Mouse (Mus musculus): ENCODE measurements at regions not wholly inside any gene's neighbourhood (a gene's known extent, or its start where the extent isn't known, plus 50 kb on each side); places are given as distances from the start of the nearest gene placed in this dataset.

- H3K4me3 ChIP-seq (ENCODE audit: low read depth, low read length) = no peak overlapping the region
- H3K4me1 ChIP-seq (ENCODE audit: control insufficient read depth, insufficient read depth, low read length) = no peaks in the 10 kb centered on the region
- H3K36me3 ChIP-seq (ENCODE audit: control insufficient read depth, insufficient read depth, low read length) = no peaks in the 10 kb centered on the region
- H3K4me2 ChIP-seq (ENCODE audit: low read depth) = no peak overlapping the region
- H3K27me3 ChIP-seq (ENCODE audit: control insufficient read depth, insufficient read depth, low read length) = no peaks in the 10 kb centered on the region
- H3K9ac ChIP-seq (ENCODE audit: low read length) = no peak overlapping the region
- no peaks in the 10 kb centered on the region for H3K9me3 ChIP-seq (ENCODE audit: control insufficient read depth, low read length)
- DNase-seq (ENCODE audit: low spot score) = no peak
- WGBS = 79% methylated on average over 6 of the region's 6 CpGs
- ATAC-seq (ENCODE audit: insufficient read depth, low FRiP score, low TSS enrichment) = no peak
- no peak overlapping the region for H3K27ac ChIP-seq (ENCODE audit: low read depth, low read length)
Measured at GRCm38 (mm10) chr11:18681593-18681992, 337.2 kb downstream of the Meis1 start.

- ATAC-seq (ENCODE audit: insufficient read depth, low FRiP score, low TSS enrichment) = no peak
- H3K27me3 ChIP-seq (ENCODE audit: control insufficient read depth, insufficient read depth, low read length) = no peaks in the 10 kb centered on the region
- WGBS = 95% methylated on average over 2 of the region's 2 CpGs
Measured at GRCm38 (mm10) chr11:18676876-18677275, 341.9 kb downstream of the Meis1 start.

DNA sequence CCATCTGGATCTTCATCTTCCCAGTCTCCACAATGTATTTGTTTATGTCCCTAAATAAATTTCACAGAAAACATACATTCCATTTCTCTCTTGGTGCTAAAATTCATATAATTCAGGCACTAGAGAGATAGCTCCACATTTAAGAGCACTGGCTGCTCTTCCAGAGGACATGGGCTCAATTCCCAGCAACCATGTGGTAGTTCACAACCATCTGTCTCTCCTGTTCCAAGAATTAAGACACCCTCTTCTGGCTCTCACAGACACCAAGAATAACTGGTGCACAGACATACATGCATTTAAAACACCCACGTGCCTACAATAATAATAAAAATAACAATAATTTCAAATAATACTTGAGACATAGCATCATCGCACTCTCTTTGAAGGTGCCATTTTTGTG, 347.8 kb downstream of the Meis1 start:
- no peaks in the 10 kb centered on the region for H3K27me3 ChIP-seq (ENCODE audit: control insufficient read depth, insufficient read depth, low read length)
- ATAC-seq (ENCODE audit: insufficient read depth, low FRiP score, low TSS enrichment) (no peak), DNase-seq (ENCODE audit: low spot score) (no peak)
- H3K9ac ChIP-seq (ENCODE audit: low read length) = no peak overlapping the region
- H3K9me3 ChIP-seq (ENCODE audit: control insufficient read depth, low read length) = no peaks in the 10 kb centered on the region
- no peak overlapping the region for H3K4me2 ChIP-seq (ENCODE audit: low read depth)
- WGBS = 88% methylated on average over 2 of the region's 2 CpGs
- no peaks in the 10 kb centered on the region for H3K36me3 ChIP-seq (ENCODE audit: control insufficient read depth, insufficient read depth, low read length)
- H3K4me3 ChIP-seq (ENCODE audit: low read depth, low read length) = no peak overlapping the region
- no peak overlapping the region for H3K27ac ChIP-seq (ENCODE audit: low read depth, low read length)
- no peaks in the 10 kb centered on the region for H3K4me1 ChIP-seq (ENCODE audit: control insufficient read depth, insufficient read depth, low read length)

More at GRCm38 (mm10) chr11:18676876-18677275, 341.9 kb downstream of the Meis1 start:
- DNase-seq (ENCODE audit: low spot score) = no peak
- H3K4me1 ChIP-seq (ENCODE audit: control insufficient read depth, insufficient read depth, low read length) = no peaks in the 10 kb centered on the region
- H3K4me3 ChIP-seq (ENCODE audit: low read depth, low read length) = no peak overlapping the region
- H3K27ac ChIP-seq (ENCODE audit: low read depth, low read length) = no peak overlapping the region
- no peaks in the 10 kb centered on the region for H3K9me3 ChIP-seq (ENCODE audit: control insufficient read depth, low read length)
- H3K9ac ChIP-seq (ENCODE audit: low read length) = no peak overlapping the region
- no peak overlapping the region for H3K4me2 ChIP-seq (ENCODE audit: low read depth)
- no peaks in the 10 kb centered on the region for H3K36me3 ChIP-seq (ENCODE audit: control insufficient read depth, insufficient read depth, low read length)

DNA sequence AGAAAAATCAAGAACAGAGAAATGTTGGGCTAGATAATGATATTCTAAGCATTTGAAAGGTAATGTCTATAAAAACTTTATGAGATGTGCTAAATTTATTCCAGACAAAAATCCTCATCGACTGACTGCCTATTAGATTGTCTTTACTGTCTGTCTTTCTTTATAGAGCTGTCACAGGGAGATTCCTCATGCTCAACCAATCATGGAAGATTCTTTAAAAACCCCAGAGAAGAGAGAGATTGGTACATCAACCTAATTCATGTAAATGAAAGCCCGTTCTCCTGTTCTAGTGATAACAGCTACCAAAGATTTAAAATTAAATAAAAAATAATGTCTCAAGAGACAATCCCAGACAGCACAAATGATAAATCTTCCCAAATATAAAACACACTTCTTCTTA, 349.5 kb downstream of the Meis1 start:
- Histone ChIP-seq H3K9ac (ENCODE audit: low read length) (no peak overlapping the region), H3K4me3 (ENCODE audit: low read depth, low read length) (no peak overlapping the region), H3K4me2 (ENCODE audit: low read depth) (no peak overlapping the region), H3K27me3 (ENCODE audit: control insufficient read depth, insufficient read depth, low read length) (no peaks in the 10 kb centered on the region), H3K9me3 (ENCODE audit: control insufficient read depth, low read length) (no peaks in the 10 kb centered on the region), H3K4me1 (ENCODE audit: control insufficient read depth, insufficient read depth, low read length) (no peaks in the 10 kb centered on the region), H3K27ac (ENCODE audit: low read depth, low read length) (no peak overlapping the region), H3K36me3 (ENCODE audit: control insufficient read depth, insufficient read depth, low read length) (no peaks in the 10 kb centered on the region)
- ATAC-seq (ENCODE audit: insufficient read depth, low FRiP score, low TSS enrichment) = no peak
- DNase-seq (ENCODE audit: low spot score) = no peak
- WGBS = 81% methylated on average over 2 of the region's 2 CpGs

DNA sequence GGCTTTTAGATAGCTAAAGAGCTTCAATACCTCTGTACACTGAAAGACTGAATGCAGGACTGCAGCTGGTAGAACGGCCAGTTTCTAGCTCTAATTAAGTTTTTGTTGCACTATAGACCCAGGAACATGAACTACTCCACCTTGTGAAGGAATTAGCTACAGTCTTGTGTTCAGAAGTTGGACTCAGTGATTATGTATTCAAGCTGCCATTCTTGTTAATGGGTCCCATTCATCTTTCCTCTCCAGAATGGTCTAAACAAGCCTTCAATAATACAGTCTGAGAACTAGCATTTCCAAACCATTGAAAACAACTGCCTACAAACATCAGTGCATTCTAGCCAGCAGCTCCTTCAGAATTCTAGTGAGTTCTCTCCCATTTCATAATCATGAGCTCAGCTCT, 362.4 kb downstream of the Meis1 start:
- Histone ChIP-seq H3K27ac (ENCODE audit: low read depth, low read length) (no peak overlapping the region), H3K4me1 (ENCODE audit: control insufficient read depth, insufficient read depth, low read length) (no peaks in the 10 kb centered on the region), H3K4me3 (ENCODE audit: low read depth, low read length) (no peak overlapping the region), H3K36me3 (ENCODE audit: control insufficient read depth, insufficient read depth, low read length) (no peaks in the 10 kb centered on the region), H3K27me3 (ENCODE audit: control insufficient read depth, insufficient read depth, low read length) (no peaks in the 10 kb centered on the region), H3K4me2 (ENCODE audit: low read depth) (no peak overlapping the region), H3K9me3 (ENCODE audit: control insufficient read depth, low read length) (no peaks in the 10 kb centered on the region), H3K9ac (ENCODE audit: low read length) (no peak overlapping the region)
- no peak for DNase-seq (ENCODE audit: low spot score)
- ATAC-seq (ENCODE audit: insufficient read depth, low FRiP score, low TSS enrichment) = no peak
- 63% methylated on average over 1 of the region's 1 CpGs for WGBS

- H3K27me3 ChIP-seq (ENCODE audit: control insufficient read depth, insufficient read depth, low read length) = no peaks in the 10 kb centered on the region
- peak; percentile 18 for DNase-seq (ENCODE audit: low spot score)
- no peaks in the 10 kb centered on the region for H3K36me3 ChIP-seq (ENCODE audit: control insufficient read depth, insufficient read depth, low read length)
- no peaks in the 10 kb centered on the region for H3K9me3 ChIP-seq (ENCODE audit: control insufficient read depth, low read length)
- no peaks in the 10 kb centered on the region for H3K4me1 ChIP-seq (ENCODE audit: control insufficient read depth, insufficient read depth, low read length)
- no peak overlapping the region for H3K4me2 ChIP-seq (ENCODE audit: low read depth)
- no peak overlapping the region for H3K27ac ChIP-seq (ENCODE audit: low read depth, low read length)
- no peak overlapping the region for H3K4me3 ChIP-seq (ENCODE audit: low read depth, low read length)
- WGBS = 48% methylated on average over 5 of the region's 5 CpGs
- peak; percentile 81 for ATAC-seq (ENCODE audit: insufficient read depth, low FRiP score, low TSS enrichment)
- H3K9ac ChIP-seq (ENCODE audit: low read length) = no peak overlapping the region
Measured at GRCm38 (mm10) chr11:18631975-18632773, 386.6 kb downstream of the Meis1 start.

DNA sequence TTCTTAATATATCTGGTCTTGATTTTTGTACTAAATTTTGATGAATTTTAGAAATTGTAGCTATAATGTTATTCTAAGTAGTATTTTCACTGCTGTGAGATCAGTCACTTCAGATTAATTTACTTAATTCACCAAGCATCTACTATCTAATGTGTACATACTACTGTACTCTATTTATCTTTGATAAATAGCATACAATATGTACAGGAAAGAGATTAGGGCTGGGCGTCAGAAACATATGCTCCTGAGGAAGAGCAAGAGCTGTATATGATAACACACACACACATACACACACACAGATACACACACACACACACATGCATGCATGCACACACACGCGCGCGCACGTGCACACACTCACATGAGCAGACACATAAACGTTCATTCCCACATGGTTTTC, 387.2 kb downstream of the Meis1 start:
- H3K9ac ChIP-seq (ENCODE audit: low read length) = no peak overlapping the region
- no peaks in the 10 kb centered on the region for H3K36me3 ChIP-seq (ENCODE audit: control insufficient read depth, insufficient read depth, low read length)
- H3K27me3 ChIP-seq (ENCODE audit: control insufficient read depth, insufficient read depth, low read length) = no peaks in the 10 kb centered on the region
- DNase-seq (ENCODE audit: low spot score) (no peak), ATAC-seq (ENCODE audit: insufficient read depth, low FRiP score, low TSS enrichment) (no peak)
- WGBS = 91% methylated on average over 7 of the region's 7 CpGs
- H3K27ac ChIP-seq (ENCODE audit: low read depth, low read length) = no peak overlapping the region
- H3K4me3 ChIP-seq (ENCODE audit: low read depth, low read length) = no peak overlapping the region
- no peaks in the 10 kb centered on the region for H3K4me1 ChIP-seq (ENCODE audit: control insufficient read depth, insufficient read depth, low read length)
- H3K9me3 ChIP-seq (ENCODE audit: control insufficient read depth, low read length) = no peaks in the 10 kb centered on the region
- H3K4me2 ChIP-seq (ENCODE audit: low read depth) = no peak overlapping the region

DNA sequence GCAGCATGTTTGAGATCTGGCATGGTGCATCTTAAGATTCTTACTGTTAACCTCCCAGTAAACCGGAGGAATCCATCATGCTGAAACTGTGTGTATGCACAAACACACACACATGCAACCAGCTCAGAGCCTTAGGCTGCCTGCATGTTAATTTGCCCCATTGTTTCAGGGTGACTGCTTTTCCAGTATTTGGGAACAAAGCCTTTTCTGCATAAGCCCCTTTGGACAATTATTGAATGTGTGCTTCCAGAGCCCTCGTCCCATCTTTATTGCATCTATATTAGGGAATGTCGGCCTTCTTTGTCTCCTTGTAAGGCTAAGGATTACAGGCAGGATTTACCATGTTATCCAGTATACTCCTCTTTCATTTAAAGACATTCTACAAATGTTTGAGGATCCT, 397.0 kb downstream of the Meis1 start:
- no peaks in the 10 kb centered on the region for H3K27me3 ChIP-seq (ENCODE audit: control insufficient read depth, insufficient read depth, low read length)
- peak; percentile 69; the same call in 1 of the 2 replicates for ATAC-seq (ENCODE audit: insufficient read depth, low FRiP score, low TSS enrichment)

DNA sequence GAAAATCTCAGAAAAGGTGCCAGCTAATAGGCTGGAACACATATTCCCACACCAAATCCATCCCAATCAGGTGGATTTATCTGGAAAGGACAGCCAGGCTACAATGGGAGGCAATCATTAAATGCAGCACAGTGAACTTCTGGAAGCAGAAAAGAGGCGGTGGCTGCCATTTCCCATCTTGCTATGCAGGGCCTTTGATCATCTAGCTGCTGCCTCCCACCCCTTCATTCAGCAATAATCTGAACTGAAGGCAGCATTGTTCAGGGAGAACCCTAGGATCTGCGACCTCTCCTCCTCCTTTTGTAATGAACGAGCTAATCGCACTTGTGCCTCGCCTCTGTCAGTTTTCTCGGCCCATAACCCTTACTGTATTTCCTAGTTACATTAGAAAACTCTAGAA, 413.9 kb downstream of the Meis1 start:
- WGBS = 38% methylated on average over 6 of the region's 6 CpGs
- ATAC-seq (ENCODE audit: insufficient read depth, low FRiP score, low TSS enrichment) = no peak
- H3K9me3 ChIP-seq (ENCODE audit: control insufficient read depth, low read length) = no peaks in the 10 kb centered on the region

More for the DNA sequence above, 397.0 kb downstream of the Meis1 start:
- Histone ChIP-seq H3K4me1 (ENCODE audit: control insufficient read depth, insufficient read depth, low read length) (peaks cover 4% of the 10 kb centered on the region; the same call in 1 of the 2 replicates), H3K9ac (ENCODE audit: low read length) (no peak overlapping the region), H3K36me3 (ENCODE audit: control insufficient read depth, insufficient read depth, low read length) (no peaks in the 10 kb centered on the region), H3K4me2 (ENCODE audit: low read depth) (no peak overlapping the region), H3K9me3 (ENCODE audit: control insufficient read depth, low read length) (no peaks in the 10 kb centered on the region), H3K4me3 (ENCODE audit: low read depth, low read length) (no peak overlapping the region), H3K27ac (ENCODE audit: low read depth, low read length) (no peak overlapping the region)
- 48% methylated on average over 3 of the region's 3 CpGs for WGBS
- no peak for DNase-seq (ENCODE audit: low spot score)

More for the DNA sequence above, 413.9 kb downstream of the Meis1 start:
- H3K4me3 ChIP-seq (ENCODE audit: low read depth, low read length) = no peak overlapping the region
- H3K4me1 ChIP-seq (ENCODE audit: control insufficient read depth, insufficient read depth, low read length) = no peaks in the 10 kb centered on the region
- H3K36me3 ChIP-seq (ENCODE audit: control insufficient read depth, insufficient read depth, low read length) = no peaks in the 10 kb centered on the region
- no peak for DNase-seq (ENCODE audit: low spot score)
- no peaks in the 10 kb centered on the region for H3K27me3 ChIP-seq (ENCODE audit: control insufficient read depth, insufficient read depth, low read length)
- H3K27ac ChIP-seq (ENCODE audit: low read depth, low read length) = no peak overlapping the region
- no peak overlapping the region for H3K4me2 ChIP-seq (ENCODE audit: low read depth)
- H3K9ac ChIP-seq (ENCODE audit: low read length) = no peak overlapping the region

Data from neural tube, embryonic 11.5 days (tissue).